Mouse (Mus musculus): ENCODE results near the gene Lhfpl4. TPM values are rescaled to one million over a fixed set of nuclear protein-coding genes. Genes with fewer than 3 reads are reported as not detected.

Gene Lhfpl4
- polyA plus RNA-seq, 2 experiments, result 0.32 to 0.65 TPM

- Histone ChIP-seq H3K27me3 (ENCODE audit: control insufficient read depth, insufficient read depth, low read length) (no peaks in the 10 kb centered on the region), H3K9ac (ENCODE audit: low read depth, low read length, severe bottlenecking) (no peak overlapping the region), H3K4me2 (replicated peaks; ENCODE audit: low read depth, low read length, severe bottlenecking) (no peak overlapping the region), H3K9me3 (ENCODE audit: control insufficient read depth, low read length) (no peaks in the 10 kb centered on the region), H3K4me1 (ENCODE audit: control insufficient read depth, insufficient read depth, low read length) (no peaks in the 10 kb centered on the region), H3K4me3 (replicated peaks; ENCODE audit: low read length) (no peak overlapping the region), H3K36me3 (ENCODE audit: control insufficient read depth, insufficient read depth, low read length) (peaks cover 83% of the 10 kb centered on the region), H3K27ac (replicated peaks; ENCODE audit: low read depth, low read length) (no peak overlapping the region)
- DNase-seq (ENCODE audit: low spot score), result no peak
- no peak for ATAC-seq (ENCODE audit: low FRiP score, low read depth)
- WGBS, result 85% methylated on average over 1 of the region's 1 CpGs
- TF ChIP-seq POLR2A (IDR thresholded peaks at IDR 0.05; ENCODE audit: borderline replicate concordance, extremely low read depth, insufficient read depth, insufficient read length), result no peak
Observed at GRCm38 (mm10) chr6:113141389-113142094, 53.6 kb downstream of the Lhfpl4 start.

- 87% methylated on average over 2 of the region's 2 CpGs for WGBS
- no peak overlapping the region for H3K27ac ChIP-seq (replicated peaks; ENCODE audit: low read depth, low read length)
- no peaks in the 10 kb centered on the region for H3K27me3 ChIP-seq (ENCODE audit: control insufficient read depth, insufficient read depth, low read length)
- H3K9ac ChIP-seq (ENCODE audit: low read depth, low read length, severe bottlenecking), result no peak overlapping the region
- TF ChIP-seq POLR2A (IDR thresholded peaks at IDR 0.05; ENCODE audit: borderline replicate concordance, extremely low read depth, insufficient read depth, insufficient read length), result no peak
- H3K4me3 ChIP-seq (replicated peaks; ENCODE audit: low read length), result no peak overlapping the region
- ATAC-seq (ENCODE audit: low FRiP score, low read depth) (no peak), DNase-seq (ENCODE audit: low spot score) (no peak)
- no peaks in the 10 kb centered on the region for H3K4me1 ChIP-seq (ENCODE audit: control insufficient read depth, insufficient read depth, low read length)
- H3K4me2 ChIP-seq (replicated peaks; ENCODE audit: low read depth, low read length, severe bottlenecking), result no peak overlapping the region
- H3K9me3 ChIP-seq (ENCODE audit: control insufficient read depth, low read length), result no peaks in the 10 kb centered on the region
- H3K36me3 ChIP-seq (ENCODE audit: control insufficient read depth, insufficient read depth, low read length), result peaks cover 79% of the 10 kb centered on the region
Observed at GRCm38 (mm10) chr6:113133360-113133759, 61.8 kb downstream of the Lhfpl4 start.

- 96% methylated on average over 10 of the region's 10 CpGs for WGBS
- DNase-seq (ENCODE audit: low spot score), result no peak
- Histone ChIP-seq H3K36me3 (ENCODE audit: control insufficient read depth, insufficient read depth, low read length) (peaks cover 87% of the 10 kb centered on the region), H3K27ac (replicated peaks; ENCODE audit: low read depth, low read length) (no peak overlapping the region), H3K4me1 (ENCODE audit: control insufficient read depth, insufficient read depth, low read length) (no peaks in the 10 kb centered on the region), H3K4me2 (replicated peaks; ENCODE audit: low read depth, low read length, severe bottlenecking) (no peak overlapping the region), H3K9ac (ENCODE audit: low read depth, low read length, severe bottlenecking) (no peak overlapping the region), H3K27me3 (ENCODE audit: control insufficient read depth, insufficient read depth, low read length) (no peaks in the 10 kb centered on the region), H3K4me3 (replicated peaks; ENCODE audit: low read length) (no peak overlapping the region), H3K9me3 (ENCODE audit: control insufficient read depth, low read length) (no peaks in the 10 kb centered on the region)
- ATAC-seq (ENCODE audit: low FRiP score, low read depth), result no peak
- no peak for TF ChIP-seq POLR2A (IDR thresholded peaks at IDR 0.05; ENCODE audit: borderline replicate concordance, extremely low read depth, insufficient read depth, insufficient read length)
Observed at GRCm38 (mm10) chr6:113120806-113121205, 74.4 kb downstream of the Lhfpl4 start.

Other genes starting within 250 kb of the Lhfpl4 start
- gene Srgap3, start 248.1 kb downstream of the Lhfpl4 start, polyA plus RNA-seq (2012; rRNA removed), result 14.3 and 15.9 TPM in 2 replicates
- 8.4 and 8.9 TPM in 2 replicates for gene Srgap3, start 248.1 kb downstream of the Lhfpl4 start, polyA plus RNA-seq (2014; fragmentation: Nextera tagmentation; extraction: Ambion mirVana)
- gene Thumpd3, start 149.2 kb downstream of the Lhfpl4 start, polyA plus RNA-seq (2012; rRNA removed), result 18.8 and 25.1 TPM in 2 replicates
- gene Thumpd3, start 149.2 kb downstream of the Lhfpl4 start, polyA plus RNA-seq (2014; fragmentation: Nextera tagmentation; extraction: Ambion mirVana), result 36.7 and 38.7 TPM in 2 replicates
- gene Setd5, start 118.0 kb downstream of the Lhfpl4 start, polyA plus RNA-seq (2012; rRNA removed), result 93.8 and 103 TPM in 2 replicates
- gene Setd5, start 118.0 kb downstream of the Lhfpl4 start, polyA plus RNA-seq (2014; fragmentation: Nextera tagmentation; extraction: Ambion mirVana), result 90.2 and 93.4 TPM in 2 replicates
- gene Mtmr14, start 42.5 kb upstream of the Lhfpl4 start, polyA plus RNA-seq (2012; rRNA removed), result 31.2 and 44.0 TPM in 2 replicates
- gene Mtmr14, start 42.5 kb upstream of the Lhfpl4 start, polyA plus RNA-seq (2014; fragmentation: Nextera tagmentation; extraction: Ambion mirVana), result 30.4 and 31.8 TPM in 2 replicates
- 0.46 and 0.77 TPM in 2 replicates for gene Cpne9, start 86.9 kb upstream of the Lhfpl4 start, polyA plus RNA-seq (2012; rRNA removed)
- 0.44 TPM in 2 replicates for gene Cpne9, start 86.9 kb upstream of the Lhfpl4 start, polyA plus RNA-seq (2014; fragmentation: Nextera tagmentation; extraction: Ambion mirVana)
- 35.7 and 36.5 TPM in 2 replicates for gene Brpf1, start 111.8 kb upstream of the Lhfpl4 start, polyA plus RNA-seq (2012; rRNA removed)
- 20.6 and 22.0 TPM in 2 replicates for gene Brpf1, start 111.8 kb upstream of the Lhfpl4 start, polyA plus RNA-seq (2014; fragmentation: Nextera tagmentation; extraction: Ambion mirVana)
- gene Ogg1, start 131.6 kb upstream of the Lhfpl4 start, polyA plus RNA-seq (2012; rRNA removed), result 22.6 and 26.3 TPM in 2 replicates
- 11.1 and 11.7 TPM in 2 replicates for gene Ogg1, start 131.6 kb upstream of the Lhfpl4 start, polyA plus RNA-seq (2014; fragmentation: Nextera tagmentation; extraction: Ambion mirVana)
- gene Camk1, start 148.6 kb upstream of the Lhfpl4 start, polyA plus RNA-seq (2012; rRNA removed), result 69.0 and 70.6 TPM in 2 replicates
- gene Camk1, start 148.6 kb upstream of the Lhfpl4 start, polyA plus RNA-seq (2014; fragmentation: Nextera tagmentation; extraction: Ambion mirVana), result 98.4 and 105 TPM in 2 replicates
- 38.9 and 39.5 TPM in 2 replicates for gene Tada3, start 182.5 kb upstream of the Lhfpl4 start, polyA plus RNA-seq (2012; rRNA removed)
- 41.2 and 43.9 TPM in 2 replicates for gene Tada3, start 182.5 kb upstream of the Lhfpl4 start, polyA plus RNA-seq (2014; fragmentation: Nextera tagmentation; extraction: Ambion mirVana)
- gene Arpc4, start 182.7 kb upstream of the Lhfpl4 start, polyA plus RNA-seq (2012; rRNA removed), result 99.1 and 107 TPM in 2 replicates
- gene Arpc4, start 182.7 kb upstream of the Lhfpl4 start, polyA plus RNA-seq (2014; fragmentation: Nextera tagmentation; extraction: Ambion mirVana), result 223 and 226 TPM in 2 replicates
- gene Ttll3, start 193.9 kb upstream of the Lhfpl4 start, polyA plus RNA-seq (2012; rRNA removed), result 21.4 and 26.1 TPM in 2 replicates
- 2.3 and 4.8 TPM in 2 replicates for gene Ttll3, start 193.9 kb upstream of the Lhfpl4 start, polyA plus RNA-seq (2014; fragmentation: Nextera tagmentation; extraction: Ambion mirVana)
- 38.9 and 46.2 TPM in 2 replicates for gene Rpusd3, start 224.0 kb upstream of the Lhfpl4 start, polyA plus RNA-seq (2012; rRNA removed)
- gene Rpusd3, start 224.0 kb upstream of the Lhfpl4 start, polyA plus RNA-seq (2014; fragmentation: Nextera tagmentation; extraction: Ambion mirVana), result 20.9 and 25.1 TPM in 2 replicates
- 0.11 and 0.37 TPM in 2 replicates for gene Cidec, start 240.4 kb upstream of the Lhfpl4 start, polyA plus RNA-seq (2012; rRNA removed)
- gene Cidec, start 240.4 kb upstream of the Lhfpl4 start, polyA plus RNA-seq (2014; fragmentation: Nextera tagmentation; extraction: Ambion mirVana), result not detected in 2 replicates
- 61.0 and 74.5 TPM in 2 replicates for gene Jagn1, start 247.2 kb upstream of the Lhfpl4 start, polyA plus RNA-seq (2012; rRNA removed)
- gene Jagn1, start 247.2 kb upstream of the Lhfpl4 start, polyA plus RNA-seq (2014; fragmentation: Nextera tagmentation; extraction: Ambion mirVana), result 80.5 and 82.8 TPM in 2 replicates

All from limb, embryonic 14.5 days (tissue).